Mouse (Mus musculus) stomach, embryonic 16.5 days (tissue): ENCODE measurements around the gene 9530053A07Rik. TPM values are rescaled to one million over a fixed set of nuclear protein-coding genes. Genes with fewer than 3 reads are reported as not detected.
A peak's percentile ranks its signal among the peaks of the same experiment; 100 is the strongest.
"Not testable (repeated sequence)": the region's sequence is repeated elsewhere in the genome, so short reads cannot be mapped to it uniquely, and the experiment has no call there.

Experiments used
- ATAC-seq: fragments of 200-750 bp; cut with Nextera tagmentation; 2 replicates; pipeline ENCODE4 v1.8.0; 2017; ENCODE audit warnings: moderate number of reproducible peaks, moderate TSS enrichment; ENCODE audit not compliant: insufficient read depth, low FRiP score
- H3K27ac ChIP-seq: fragments of 300-500 bp; sonication (generic); 2 replicates; pipeline ENCODE4 v1.5.1; 2014; ENCODE audit warnings: low read length
- H3K27me3 ChIP-seq: fragments of 300-500 bp; sonication (generic); 2 replicates; pipeline ENCODE4 v1.6.1; 2014; ENCODE audit warnings: low read length, control low read depth, mixed read lengths; ENCODE audit not compliant: control insufficient read depth, insufficient read depth
- H3K36me3 ChIP-seq: fragments of 300-500 bp; sonication (generic); 2 replicates; pipeline ENCODE4 v1.6.1; 2014; ENCODE audit warnings: low read length; ENCODE audit not compliant: control insufficient read depth, insufficient read depth
- H3K4me1 ChIP-seq: fragments of 300-500 bp; sonication (generic); 2 replicates; pipeline ENCODE4 v1.6.1; 2014; ENCODE audit warnings: low read length, control low read depth, mixed read lengths; ENCODE audit not compliant: control insufficient read depth, insufficient read depth
- H3K4me2 ChIP-seq: fragments of 300-500 bp; sonication (generic); 2 replicates; pipeline ENCODE4 v1.6.1; 2014; ENCODE audit warnings: low read depth, low read length, mixed read lengths
- H3K4me3 ChIP-seq: fragments of 300-500 bp; sonication (generic); replicated peaks from 2 replicates; pipeline ENCODE4 v1.5.1; 2014; ENCODE audit warnings: mild to moderate bottlenecking, low read length
- H3K9ac ChIP-seq: fragments of 300-500 bp; sonication (generic); 2 replicates; pipeline ENCODE4 v1.6.1; 2014; ENCODE audit warnings: low read length
- H3K9me3 ChIP-seq: fragments of 300-500 bp; sonication (generic); replicated peaks from 2 replicates; pipeline ENCODE4 v1.6.1; 2016; ENCODE audit warnings: low read length, control low read depth; ENCODE audit not compliant: control insufficient read depth
- WGBS: fragments of 180-500 bp; shearing (Covaris S2); extraction: QIAGEN DNeasy Blood & Tissue Kit; methylation state at CpG from one replicate; pipeline ENCODE4 v1.1.7; 2014; 5-methylcytosine and 5-hydroxymethylcytosine counted together
- polyA plus RNA-seq: library from polyadenylated mRNA; unstranded; fragments of >200 nt; fragmentation: Nextera tagmentation; extraction: Ambion mirVana; gene quantifications from 2 replicates; pipeline ENCODE4 v1.2.1, GENCODE M21; 2015

9530053A07Rik gene
- polyA plus RNA-seq, 1 experiment from 2014 or later, result 0.03 TPM

- H3K9me3 ChIP-seq, result no peaks in the 10 kb centered on the region
- H3K36me3 ChIP-seq, result no peaks in the 10 kb centered on the region
- H3K27me3 ChIP-seq, result no peaks in the 10 kb centered on the region
- 72% methylated on average over 2 of the region's 2 CpGs for WGBS
- H3K4me2 ChIP-seq, result no peak overlapping the region
- H3K4me3 ChIP-seq, result no peak overlapping the region
- no peaks in the 10 kb centered on the region for H3K4me1 ChIP-seq
- no peak for ATAC-seq
- no peak overlapping the region for H3K9ac ChIP-seq
- no peak overlapping the region for H3K27ac ChIP-seq
Observed at GRCm38 (mm10) chr7:28114648-28115047, 14.6 kb upstream of the 9530053A07Rik start.

- Histone ChIP-seq H3K4me2 (no peak overlapping the region), H3K4me1 (no peaks in the 10 kb centered on the region), H3K9ac (no peak overlapping the region), H3K27me3 (no peaks in the 10 kb centered on the region), H3K36me3 (no peaks in the 10 kb centered on the region), H3K4me3 (no peak overlapping the region), H3K9me3 (no peaks in the 10 kb centered on the region), H3K27ac (no peak overlapping the region)
- ATAC-seq, result 0 out of 2 replicates have a peak, but pooled peaks have one; percentile 53
- 54% methylated on average over 5 of the region's 5 CpGs for WGBS
Observed at GRCm38 (mm10) chr7:28137613-28138012, 8.3 kb downstream of the 9530053A07Rik start.

GRCm38 (mm10) chr7:28148263-28148662 is 19.0 kb downstream of the 9530053A07Rik start:
- Histone ChIP-seq H3K9me3 (no peaks in the 10 kb centered on the region), H3K9ac (no peak overlapping the region), H3K4me1 (no peaks in the 10 kb centered on the region), H3K4me2 (no peak overlapping the region), H3K36me3 (no peaks in the 10 kb centered on the region), H3K4me3 (no peak overlapping the region), H3K27ac (no peak overlapping the region), H3K27me3 (no peaks in the 10 kb centered on the region)
- WGBS, result 22% methylated on average over 3 of the region's 3 CpGs
- ATAC-seq, result no peak

GRCm38 (mm10) chr7:28149841-28150240 is 20.6 kb downstream of the 9530053A07Rik start:
- no peaks in the 10 kb centered on the region for H3K27me3 ChIP-seq
- H3K4me2 ChIP-seq, result no peak overlapping the region
- no peaks in the 10 kb centered on the region for H3K9me3 ChIP-seq
- H3K9ac ChIP-seq, result no peak overlapping the region
- H3K4me1 ChIP-seq, result no peaks in the 10 kb centered on the region
- H3K27ac ChIP-seq, result no peak overlapping the region
- no peak for ATAC-seq
- 85% methylated on average over 1 of the region's 1 CpGs for whole genome bisulfite sequencing
- H3K4me3 ChIP-seq, result no peak overlapping the region
- no peaks in the 10 kb centered on the region for H3K36me3 ChIP-seq

- H3K9me3 ChIP-seq, result no peaks in the 10 kb centered on the region
- H3K4me3 ChIP-seq, result no peak overlapping the region
- no peaks in the 10 kb centered on the region for H3K36me3 ChIP-seq
- no peaks in the 10 kb centered on the region for H3K4me1 ChIP-seq
- H3K9ac ChIP-seq, result no peak overlapping the region
- 14% methylated on average over 13 of the region's 13 CpGs for WGBS
- ATAC-seq, result no peak
- no peak overlapping the region for H3K27ac ChIP-seq
- no peaks in the 10 kb centered on the region for H3K27me3 ChIP-seq
- H3K4me2 ChIP-seq, result no peak overlapping the region
Observed at GRCm38 (mm10) chr7:28151584-28152221, 22.4 kb downstream of the 9530053A07Rik start.

GRCm38 (mm10) chr7:28153595-28153994 is 24.3 kb downstream of the 9530053A07Rik start:
- not testable (repeated sequence) for H3K9ac ChIP-seq, ATAC-seq, H3K4me3 ChIP-seq, H3K4me2 ChIP-seq, H3K27me3 ChIP-seq, H3K36me3 ChIP-seq, H3K27ac ChIP-seq, H3K4me1 ChIP-seq, H3K9me3 ChIP-seq
- WGBS, result 30% methylated on average over 5 of the region's 5 CpGs

GRCm38 (mm10) chr7:28159292-28159691 is 30.0 kb downstream of the 9530053A07Rik start:
- ATAC-seq, result 0 out of 2 replicates have a peak, but pooled peaks have one; percentile 26

GRCm38 (mm10) chr7:28159893-28160292 is 30.6 kb downstream of the 9530053A07Rik start:
- H3K36me3 ChIP-seq, result no peaks in the 10 kb centered on the region
- 84% methylated on average over 3 of the region's 3 CpGs for WGBS
- no peaks in the 10 kb centered on the region for H3K9me3 ChIP-seq
- H3K27ac ChIP-seq, result no peak overlapping the region
- no peaks in the 10 kb centered on the region for H3K27me3 ChIP-seq
- ATAC-seq, result no peak
- no peak overlapping the region for H3K4me3 ChIP-seq
- H3K4me1 ChIP-seq, result no peaks in the 10 kb centered on the region
- H3K4me2 ChIP-seq, result no peak overlapping the region
- no peak overlapping the region for H3K9ac ChIP-seq

More at GRCm38 (mm10) chr7:28159292-28159691, 30.0 kb downstream of the 9530053A07Rik start:
- no peaks in the 10 kb centered on the region for H3K27me3 ChIP-seq
- H3K4me1 ChIP-seq, result no peaks in the 10 kb centered on the region
- H3K36me3 ChIP-seq, result no peaks in the 10 kb centered on the region
- no peak overlapping the region for H3K27ac ChIP-seq
- WGBS, result 47% methylated on average over 6 of the region's 6 CpGs
- no peak overlapping the region for H3K9ac ChIP-seq
- no peak overlapping the region for H3K4me2 ChIP-seq
- H3K9me3 ChIP-seq, result no peaks in the 10 kb centered on the region
- H3K4me3 ChIP-seq, result no peak overlapping the region

GRCm38 (mm10) chr7:28161163-28161749 is 32.0 kb downstream of the 9530053A07Rik start:
- Histone ChIP-seq H3K4me3 (no peak overlapping the region), H3K27ac (no peak overlapping the region)

More at GRCm38 (mm10) chr7:28161163-28161749, 32.0 kb downstream of the 9530053A07Rik start:
- no peak overlapping the region for H3K9ac ChIP-seq
- ATAC-seq, result no peak
- no peaks in the 10 kb centered on the region for H3K36me3 ChIP-seq
- no peaks in the 10 kb centered on the region for H3K4me1 ChIP-seq
- no peaks in the 10 kb centered on the region for H3K27me3 ChIP-seq
- H3K9me3 ChIP-seq, result peaks cover 4% of the 10 kb centered on the region; the same call in 1 of the 2 replicates
- no peak overlapping the region for H3K4me2 ChIP-seq
- WGBS, result 34% methylated on average over 9 of the region's 9 CpGs
